12 mouse cellular contexts compared by ENCODE assay signal in genomic region chr4:128841259-128841658, GRCm38 (mm10). TPM values are rescaled to one million over a fixed set of nuclear protein-coding genes. Genes with fewer than 3 reads are reported as not detected.
DNase-seq lines count a peak whose midpoint lies in the region; ATAC-seq lines count a peak whose summit lies in the region.
"Had no signal": no experiment of that assay in that cellular context is flagged by ENCODE, and none has a peak within 500 bp of the region (broad histone marks: within the 10 kb centered on the region; RNA-seq: fewer than 3 reads in every experiment).

No protein-coding gene starts in this region.

- 68% methylated on average over 8 of the region's 8 CpGs for WGBS in kidney, embryonic 14.5 days
- 16% methylated on average over 8 of the region's 8 CpGs for WGBS in hindbrain, embryonic 15.5 days

- H3K9me3 ChIP-seq in kidney, embryonic 14.5 days (ENCODE audit: control insufficient read depth, low read length): no peaks in the 10 kb centered on the region
- no peaks in the 10 kb centered on the region for H3K9me3 ChIP-seq in hindbrain, embryonic 15.5 days
- H3K9me3 ChIP-seq: G1E; midbrain, embryonic 12.5 days had no signal

- H3K4me1 ChIP-seq in kidney, embryonic 14.5 days (ENCODE audit: control insufficient read depth, insufficient read depth, low read length): peaks cover 48% of the 10 kb centered on the region
- peaks cover 26% of the 10 kb centered on the region; the same call in 1 of the 2 replicates for H3K4me1 ChIP-seq in hindbrain, embryonic 15.5 days (replicated peaks)

- H3K4me2 ChIP-seq in kidney, embryonic 14.5 days (replicated peaks; ENCODE audit: low read depth, low read length): no peak overlapping the region
- peak overlapping the region; percentile 24; the same call in 1 of the 2 replicates for H3K4me2 ChIP-seq in hindbrain, embryonic 15.5 days
- H3K4me2 ChIP-seq: midbrain, embryonic 12.5 days had no signal

- H3K4me3 ChIP-seq in kidney, embryonic 14.5 days (ENCODE audit: low read length): no peak overlapping the region
- H3K4me3 ChIP-seq in hindbrain, embryonic 15.5 days: no peak overlapping the region
- H3K4me3 ChIP-seq: midbrain, embryonic 12.5 days had no signal

- no peak for ATAC-seq in kidney, embryonic 14.5 days (ENCODE audit: low FRiP score, low TSS enrichment)
- ATAC-seq in hindbrain, embryonic 15.5 days (ENCODE audit: low FRiP score, low read depth): 0 out of 2 replicates have a peak, but pooled peaks have one; percentile 73

- no peak overlapping the region for H3K9ac ChIP-seq in kidney, embryonic 14.5 days (ENCODE audit: low read depth, low read length)
- no peak overlapping the region for H3K9ac ChIP-seq in hindbrain, embryonic 15.5 days
- H3K9ac ChIP-seq: midbrain, embryonic 12.5 days had no signal

- DNase-seq in kidney, postnatal 10 days: no peak
- DNase-seq in ovary, adult 18-20 months (ENCODE audit: low spot score): peak; percentile 52
- no peak for DNase-seq in ovary, postnatal 36 days (ENCODE audit: low spot score)
- DNase-seq in embryo, embryonic 11 days: peak; percentile 29
- DNase-seq in cerebellum, adult 8-10 months: no peak
- DNase-seq in adrenal gland, adult 8-10 months: no peak
- DNase-seq: adrenal gland, postnatal 36 days; liver had no signal

- H3K27me3 ChIP-seq in kidney, embryonic 14.5 days (ENCODE audit: control insufficient read depth, insufficient read depth, low read length): no peaks in the 10 kb centered on the region
- no peaks in the 10 kb centered on the region for H3K27me3 ChIP-seq in hindbrain, embryonic 15.5 days
- H3K27me3 ChIP-seq: midbrain, embryonic 12.5 days had no signal

- H3K27ac ChIP-seq in kidney, embryonic 14.5 days (ENCODE audit: low read depth, low read length): peak overlapping the region; percentile 85; the same call in 1 of the 2 replicates
- no peak overlapping the region; the same call in 1 of the 2 replicates for H3K27ac ChIP-seq in hindbrain, embryonic 15.5 days (replicated peaks)
- H3K27ac ChIP-seq: midbrain, embryonic 12.5 days had no signal

- no peaks in the 10 kb centered on the region for H3K36me3 ChIP-seq in kidney, embryonic 14.5 days (ENCODE audit: control insufficient read depth, insufficient read depth, low read length)
- H3K36me3 ChIP-seq in hindbrain, embryonic 15.5 days: no peaks in the 10 kb centered on the region
- H3K36me3 ChIP-seq: G1E; midbrain, embryonic 12.5 days had no signal

RNA-seq across cellular contexts. Expression of gene Zfp362, which starts 35.4 kb away (rescaled TPM):
- polyA plus RNA-seq in kidney, embryonic 14.5 days (2014; fragmentation: Nextera tagmentation; extraction: Ambion mirVana): 33.4 and 37.8 TPM in 2 replicates
- polyA plus RNA-seq in hindbrain, embryonic 15.5 days (2015; fragmentation: Nextera tagmentation; extraction: Ambion mirVana): 33.6 and 36.7 TPM in 2 replicates
- total RNA-seq in adrenal gland, adult 8-10 months (2022): 10 to 100 TPM; 22.1 to 36.6 (median 27.9) TPM

RNA-seq across cellular contexts. Expression of gene Trim62, which starts 42.1 kb away (rescaled TPM):
- 7.3 and 11.0 TPM in 2 replicates for polyA plus RNA-seq in kidney, embryonic 14.5 days (2014; fragmentation: Nextera tagmentation; extraction: Ambion mirVana)
- polyA plus RNA-seq in hindbrain, embryonic 15.5 days (2015; fragmentation: Nextera tagmentation; extraction: Ambion mirVana): 24.6 and 28.4 TPM in 2 replicates
- total RNA-seq in adrenal gland, adult 8-10 months (2022): 10 to 100 TPM in 3 of 4 experiments, 1 to 10 TPM in 1; 9.0 to 14.6 (median 11.1) TPM
- polyA plus RNA-seq: G1E had no signal

Comparison
In these comparisons a context has a peak if more than half of its experiments do, and no peak if none do; other contexts are left out.
1. DNase-seq: peak in ovary, adult 18-20 months (single experiment) and embryo, embryonic 11 days (single experiment); none in kidney, postnatal 10 days (single experiment), ovary, postnatal 36 days (single experiment), cerebellum, adult 8-10 months (single experiment) and adrenal gland, adult 8-10 months (single experiment).